Mouse (Mus musculus) olfactory bulb, adult 2 months (tissue): ENCODE data around the gene Med26. TPM values are rescaled to one million over a fixed set of nuclear protein-coding genes. Genes with fewer than 3 reads are reported as not detected.

Experiments
- H3K27ac ChIP-seq: fragments of 200-500 bp; 2 replicates; pipeline ENCODE4 v1.5.1; 2012; ENCODE audit warnings: low read depth, low read length; ENCODE audit not compliant: insufficient read depth
- H3K4me1 ChIP-seq: fragments of 200-500 bp; 2 replicates; pipeline ENCODE4 v1.6.1; 2012; ENCODE audit warnings: low read length; ENCODE audit not compliant: control insufficient read depth, insufficient read depth
- H3K4me3 ChIP-seq: fragments of 200-500 bp; 2 replicates; pipeline ENCODE4 v1.5.1; 2012; ENCODE audit warnings: mild to moderate bottlenecking, low read depth, low read length, moderate library complexity; ENCODE audit not compliant: insufficient read depth
- CTCF ChIP-seq: fragments of 200-500 bp; IDR thresholded peaks from 2 replicates; pipeline ENCODE4 v1.5.1; 2012; ENCODE audit warnings: low read depth, mild to moderate bottlenecking, low read length, moderate library complexity; ENCODE audit not compliant: insufficient read depth
- POLR2A ChIP-seq: fragments of 200-500 bp; IDR thresholded peaks from 2 replicates; pipeline ENCODE4 v1.6.1; 2012; ENCODE audit warnings: mild to moderate bottlenecking, low read depth, low read length, moderate library complexity; ENCODE audit not compliant: insufficient read depth
- WGBS: fragments of 180-500 bp; shearing (Covaris S2); methylation state at CpG from one replicate; pipeline ENCODE4 v1.1.7; 2018; 5-methylcytosine and 5-hydroxymethylcytosine counted together
- polyA plus RNA-seq: library from polyadenylated mRNA; stranded (reverse); fragments of >200 nt; gene quantifications from 2 replicates; pipeline ENCODE4 v1.2.4, GENCODE M21; 2012; ENCODE audit warnings: low replicate concordance; ENCODE audit not compliant: missing spikeins, insufficient read depth, insufficient read length

The Med26 gene
- polyA plus RNA-seq, 1 experiment = not detected

GRCm38 (mm10) chr8:72496217-72496616, 51.9 kb downstream of the Med26 start:
- Histone ChIP-seq H3K4me1 (peaks cover 4% of the 10 kb centered on the region; the same call in 1 of the 2 replicates), H3K4me3 (no peak overlapping the region), H3K27ac (no peak overlapping the region)
- WGBS = 88% methylated on average over 19 of the region's 19 CpGs
- no peak for TF ChIP-seq POLR2A
- TF ChIP-seq CTCF = no peak

- H3K4me3 ChIP-seq = no peak overlapping the region
- WGBS = 87% methylated on average over 23 of the region's 23 CpGs
- peaks cover 5% of the 10 kb centered on the region for H3K4me1 ChIP-seq
- no peak for TF ChIP-seq CTCF
- TF ChIP-seq POLR2A = no peak
- H3K27ac ChIP-seq = no peak overlapping the region
Measured at GRCm38 (mm10) chr8:72495411-72496111, 52.5 kb downstream of the Med26 start.

GRCm38 (mm10) chr8:72493381-72493780, 54.7 kb downstream of the Med26 start:
- peaks cover 9% of the 10 kb centered on the region for H3K4me1 ChIP-seq
- H3K4me3 ChIP-seq = peak overlapping the region; percentile 69
- no peak for TF ChIP-seq POLR2A
- TF ChIP-seq CTCF = no peak
- 7% methylated on average over 8 of the region's 8 CpGs for WGBS
- H3K27ac ChIP-seq = no peak overlapping the region

GRCm38 (mm10) chr8:72492622-72493081, 55.4 kb downstream of the Med26 start:
- H3K4me1 ChIP-seq = peaks cover 9% of the 10 kb centered on the region
- H3K27ac ChIP-seq = peak overlapping the region; percentile 37; the same call in 1 of the 2 replicates
- peak overlapping the region; percentile 71 for H3K4me3 ChIP-seq
- 2% methylated on average over 56 of the region's 56 CpGs for WGBS
- no peak for TF ChIP-seq CTCF
- no peak for TF ChIP-seq POLR2A

- peak within 1 kb of the TSS; percentile 71 for H3K4me3 ChIP-seq
- TF ChIP-seq POLR2A (no peak), CTCF (no peak)
- 1% methylated on average over 97 of the region's 98 CpGs for WGBS
- peaks cover 9% of the 10 kb centered on the region for H3K4me1 ChIP-seq
- H3K27ac ChIP-seq = peak within 1 kb of the TSS; percentile 37; the same call in 1 of the 2 replicates
Measured at GRCm38 (mm10) chr8:72491680-72492621, 56.1 kb downstream of the Med26 start, which contains the start of gene Slc35e1. Slc35e1 (minus strand) TSS chr8:72492614.

- H3K27ac ChIP-seq = no peak overlapping the region
- peaks cover 9% of the 10 kb centered on the region for H3K4me1 ChIP-seq
- TF ChIP-seq CTCF = no peak
- H3K4me3 ChIP-seq = no peak overlapping the region
- 70% methylated on average over 2 of the region's 2 CpGs for WGBS
Measured at GRCm38 (mm10) chr8:72491017-72491416, 57.1 kb downstream of the Med26 start.

GRCm38 (mm10) chr8:72487014-72487413, 61.1 kb downstream of the Med26 start:
- no peak for TF ChIP-seq CTCF
- no peak for TF ChIP-seq POLR2A
- no peak overlapping the region for H3K27ac ChIP-seq
- H3K4me3 ChIP-seq = no peak overlapping the region
- H3K4me1 ChIP-seq = peaks cover 9% of the 10 kb centered on the region

- Histone ChIP-seq H3K4me3 (no peak overlapping the region), H3K27ac (no peak overlapping the region), H3K4me1 (peaks cover 5% of the 10 kb centered on the region)
- 79% methylated on average over 6 of the region's 6 CpGs for WGBS
- TF ChIP-seq POLR2A (no peak), CTCF (no peak)
Measured at GRCm38 (mm10) chr8:72485456-72486199, 62.4 kb downstream of the Med26 start.
